Mouse (Mus musculus) liver, adult 2 months (tissue): ENCODE results near the gene Shld2.

Source experiments
- CTCF ChIP-seq: fragments of 200-500 bp; IDR thresholded peaks from 2 replicates; pipeline ENCODE4 v1.5.1; 2011; ENCODE audit warnings: low read depth, low read length, control low read depth
- POLR2A ChIP-seq: fragments of 200-500 bp; IDR thresholded peaks from 2 replicates; pipeline ENCODE4 v1.6.1; 2011; ENCODE audit warnings: low read length, control low read depth; ENCODE audit not compliant: insufficient read depth; ENCODE audit errors: extremely low read depth

GRCm38 (mm10) chr14:34323576-34324085 lies 13.3 kb upstream of the Shld2 start:
- no peak for TF ChIP-seq POLR2A
- TF ChIP-seq CTCF: no peak
